Mouse (Mus musculus) left cerebral cortex, postnatal 10 days (tissue): ENCODE data around the gene Jph3. TPM values are rescaled to one million over a fixed set of nuclear protein-coding genes. Genes with fewer than 3 reads are reported as not detected.

Experiments
- DNase-seq, 2 experiments: peaks; one replicate each; pipeline ENCODE4 v3.0.0; 2021 to 2022; ENCODE audit warnings: low spot score in 2 of 2, mixed read lengths in 1 of 2; ENCODE audit errors: extremely low spot score in 1 of 2
- intact Hi-C: fragments of 180-260 bp; cut with DNase I; formaldehyde crosslinking; loops from one replicate; pipeline ENCODE4 v1.15.1; 2025
- total RNA-seq, 2 experiments: library from RNA; stranded (reverse); gene quantifications; 2 replicates each; pipeline ENCODE4 v1.2.3; 2021

Gene Jph3
- total RNA-seq, 2 experiments from 2014 or later = 135 to 148 TPM

DNA sequence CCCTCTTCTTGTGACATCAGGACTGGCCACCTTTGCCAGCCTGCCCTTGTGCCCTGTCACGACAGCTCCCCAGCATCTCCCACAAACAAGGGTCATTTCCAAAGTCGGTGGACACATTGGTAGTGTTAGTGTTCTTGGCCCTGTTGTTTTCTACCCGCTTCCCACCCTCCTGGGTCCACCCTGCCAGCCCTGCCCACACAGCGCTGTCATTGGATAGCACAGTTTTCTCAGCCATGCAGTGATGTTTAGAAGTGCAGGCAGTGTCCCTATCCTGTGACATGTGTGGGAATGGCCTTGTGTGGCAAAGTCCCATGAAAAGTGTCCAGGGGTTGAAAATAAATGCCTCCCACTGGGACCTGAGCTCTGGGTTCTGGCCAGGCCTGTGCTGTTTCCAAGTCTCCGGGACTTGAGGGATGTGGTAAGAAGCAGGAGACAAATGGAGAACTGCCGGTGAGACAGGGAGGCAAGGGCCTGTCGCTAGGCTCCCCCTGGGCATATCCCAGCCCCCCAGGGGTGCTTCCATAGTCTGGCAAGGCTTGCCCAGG lies 36.2 kb downstream of the Jph3 start:
- intact Hi-C loops = no loop called here
- DNase-seq = no peak

DNA sequence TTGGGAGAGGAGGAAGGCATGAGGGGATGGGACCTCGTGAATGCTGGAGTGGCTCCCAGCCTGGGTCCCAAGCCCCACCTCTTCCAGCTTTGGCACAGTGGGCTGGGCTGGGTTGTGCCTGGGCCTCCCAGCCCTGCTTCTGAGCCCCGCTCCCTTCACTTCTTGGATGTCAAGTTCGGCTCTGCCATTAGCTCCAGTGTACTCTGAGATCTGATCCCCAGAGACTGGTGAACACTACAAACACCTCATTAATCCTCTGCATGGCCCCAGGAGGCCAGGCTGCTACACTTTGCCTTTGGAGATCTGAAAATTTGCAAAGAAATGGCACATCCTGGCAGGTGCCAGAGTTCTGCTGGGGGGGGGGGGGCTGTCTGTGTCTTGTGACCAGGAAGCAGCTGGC lies 39.7 kb downstream of the Jph3 start:
- DNase-seq = no peak
- intact Hi-C loops = no loop called here

DNA sequence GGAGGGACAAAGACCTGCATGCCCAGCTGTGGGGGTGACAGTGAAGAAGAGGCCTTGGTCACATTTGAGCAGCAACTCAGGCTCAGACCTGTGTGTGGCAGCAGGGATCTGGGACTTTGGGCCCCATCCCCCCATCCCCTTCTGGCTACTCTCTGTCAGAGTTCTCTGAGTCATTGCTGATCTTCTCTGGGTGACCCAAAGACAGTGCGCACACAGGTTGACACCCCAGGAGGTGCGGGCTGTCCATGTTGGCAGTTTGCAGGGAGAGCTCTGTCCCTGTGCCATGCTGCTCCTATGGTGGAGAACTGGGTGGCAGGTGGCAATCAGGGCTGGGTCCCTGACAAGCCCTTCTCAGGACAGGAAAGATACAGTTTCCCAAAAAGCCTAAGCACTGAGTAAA lies 40.2 kb downstream of the Jph3 start:
- intact Hi-C loops = no loop called here
- DNase-seq = no peak

DNA sequence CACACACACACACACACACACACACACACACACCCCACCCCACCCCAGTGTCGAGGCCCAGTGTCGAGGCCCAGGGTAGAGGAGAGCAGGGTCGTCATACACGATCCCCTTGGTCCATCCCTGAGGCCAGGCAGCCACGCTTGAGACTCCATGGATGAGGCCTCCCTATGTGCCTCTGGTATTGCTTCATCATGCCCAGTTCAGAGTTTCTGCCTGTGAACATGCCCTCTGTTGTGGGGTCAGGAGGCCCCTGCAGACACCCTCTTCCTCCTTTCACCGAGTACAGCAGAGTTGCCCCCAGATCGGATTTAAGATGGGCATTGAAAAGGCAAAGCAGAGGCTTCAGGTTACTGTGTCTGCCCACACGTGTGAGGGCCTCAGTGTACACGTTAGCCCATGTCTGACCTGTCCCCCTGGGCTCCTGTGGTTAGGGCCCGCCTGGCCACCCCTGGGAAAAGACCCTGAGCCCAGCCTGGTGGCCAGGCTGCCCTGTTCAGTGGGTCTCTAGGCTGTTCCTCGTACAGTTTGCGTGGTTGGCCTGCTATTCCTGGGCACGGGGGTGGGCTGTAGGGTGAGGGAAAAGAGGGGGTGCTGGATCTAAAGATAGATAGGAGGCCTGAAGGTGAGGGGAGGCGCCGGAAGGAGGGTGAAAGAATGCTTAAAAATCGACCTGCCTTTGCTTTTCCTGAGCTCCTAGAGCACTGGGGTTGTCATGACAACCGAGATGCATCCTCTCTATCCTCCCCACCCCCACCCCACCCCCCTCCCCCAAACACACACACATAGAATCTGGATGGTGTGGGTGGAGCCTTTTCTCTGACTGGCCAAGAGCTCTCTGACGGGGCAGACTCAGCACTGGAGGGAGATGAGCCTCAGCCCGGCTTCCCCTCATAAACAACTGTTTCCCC lies 41.7 kb downstream of the Jph3 start:
- intact Hi-C loops = no loop called here
- DNase-seq = peak; percentile 44 to 54

DNA sequence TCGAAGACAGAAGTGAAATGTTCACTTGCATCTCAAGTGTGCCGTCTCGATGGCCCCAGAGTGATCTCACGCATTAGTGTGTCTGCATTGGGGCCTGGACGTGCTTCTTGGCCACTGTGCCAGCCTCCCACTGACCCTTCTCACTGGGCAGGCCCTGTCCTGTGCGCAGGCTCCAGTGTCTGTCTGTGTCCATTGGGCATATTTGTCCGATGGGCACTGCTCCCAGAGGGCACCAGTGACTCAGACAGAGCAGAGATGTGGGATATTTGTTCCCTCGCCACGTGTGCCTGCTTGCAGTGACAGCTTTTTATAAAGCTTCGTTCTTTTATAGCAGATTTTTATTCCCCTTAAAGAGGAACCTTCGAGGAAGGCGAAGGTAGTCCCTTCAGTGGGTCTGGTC lies 44.5 kb downstream of the Jph3 start:
- intact Hi-C loops = no loop called here
- no peak for DNase-seq

DNA sequence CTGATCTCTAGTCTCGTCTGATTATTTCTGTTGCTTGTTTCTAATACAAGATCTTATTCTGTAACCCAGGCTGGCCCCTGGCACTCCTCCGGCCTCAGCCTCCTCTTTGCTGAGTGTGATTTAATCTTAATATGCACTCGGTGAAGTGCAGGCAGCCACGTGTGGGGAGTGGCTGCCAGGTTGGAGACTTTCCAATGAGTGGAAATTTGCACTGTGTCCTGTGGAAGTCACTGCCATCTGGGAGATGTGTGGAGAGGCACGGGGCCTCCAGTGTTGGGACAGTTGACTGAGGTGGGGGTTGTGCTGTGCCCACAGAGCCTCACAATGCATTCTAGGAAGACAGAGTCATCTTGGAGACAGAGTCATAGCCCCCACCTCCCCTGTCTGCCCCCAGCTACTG lies 53.1 kb downstream of the Jph3 start:
- intact Hi-C loops = no loop called here
- no peak for DNase-seq

DNA sequence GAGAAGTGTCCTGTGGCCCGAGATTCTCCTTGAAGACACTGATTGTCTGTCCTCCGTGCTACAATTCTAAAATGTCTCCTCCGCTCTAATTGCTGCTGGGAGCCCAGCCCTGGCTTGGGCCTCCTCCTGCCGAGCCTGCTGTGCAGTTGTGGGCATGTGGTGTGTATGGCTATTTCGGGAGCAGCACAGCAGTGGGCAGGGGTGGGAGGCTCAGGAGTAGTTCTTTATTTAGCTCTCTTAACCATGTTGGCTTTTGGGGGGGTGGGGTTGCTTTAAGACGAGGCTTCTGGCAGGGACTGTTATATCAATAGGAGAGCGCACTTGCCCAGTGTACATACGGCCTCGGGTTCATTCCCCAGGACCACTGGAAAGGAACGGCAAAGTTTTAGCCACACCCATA lies 57.1 kb downstream of the Jph3 start:
- intact Hi-C loops = no loop called here
- DNase-seq = peak; percentile 56 to 64

DNA sequence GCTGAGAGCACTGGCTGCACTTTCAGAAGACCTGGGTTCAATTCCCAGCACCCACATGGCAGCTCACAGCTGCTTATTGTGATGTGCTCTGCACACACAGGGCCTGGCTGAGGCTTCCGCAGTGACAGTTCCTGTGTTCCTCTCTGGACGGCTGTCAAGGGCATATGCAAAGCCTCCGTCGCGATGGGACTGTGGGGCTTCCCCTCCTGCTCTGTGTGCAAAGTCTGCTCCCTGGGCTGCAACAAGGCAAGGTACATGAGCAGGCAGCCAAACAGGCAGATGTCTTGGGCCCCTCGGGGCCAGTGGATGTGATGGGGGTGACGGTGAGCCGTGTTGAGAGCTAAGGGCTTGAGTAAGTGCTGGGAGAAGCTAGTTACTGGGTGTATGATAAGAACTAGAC lies 59.4 kb downstream of the Jph3 start:
- DNase-seq = no peak
- intact Hi-C loops = no loop called here

DNA sequence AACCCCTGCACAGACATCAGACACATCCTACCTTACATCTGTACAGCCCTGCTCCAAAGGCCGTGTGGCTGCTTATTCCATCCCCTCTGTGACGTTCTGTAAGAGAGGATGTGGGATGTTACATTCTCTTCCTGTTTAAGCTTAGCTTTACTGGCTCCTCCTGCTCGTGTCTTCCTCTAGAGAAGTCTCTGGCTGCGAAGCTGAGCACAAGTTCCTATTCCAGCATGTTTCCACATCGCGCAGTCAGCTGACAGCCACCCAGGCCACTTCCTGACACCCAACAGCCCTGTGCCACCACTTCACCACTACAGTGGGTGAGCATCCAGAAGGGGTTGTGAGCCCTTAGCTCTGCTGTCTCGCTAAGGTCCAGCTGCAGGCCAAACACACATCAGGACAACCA lies 62.7 kb downstream of the Jph3 start:
- intact Hi-C loops = no loop called here
- DNase-seq = no peak

DNA sequence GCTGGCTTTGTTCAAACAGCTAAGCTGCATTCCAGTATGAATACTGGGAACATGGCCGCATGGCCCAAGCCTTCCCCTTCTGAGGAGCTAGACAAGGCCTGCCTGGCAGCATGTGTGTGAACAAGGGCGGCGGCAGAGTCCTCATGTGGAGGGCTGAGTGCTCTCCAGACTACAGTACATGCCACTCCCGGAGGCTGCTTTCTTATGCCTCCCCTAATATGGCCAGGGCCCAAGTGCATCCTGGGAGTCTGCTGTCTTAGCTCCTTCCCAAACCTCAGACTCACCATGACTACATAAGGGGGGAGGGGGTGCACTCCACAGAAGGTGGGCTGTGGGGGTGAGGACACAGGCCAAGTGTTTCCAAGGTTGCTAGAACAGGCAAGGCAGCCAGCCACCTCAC lies 63.2 kb downstream of the Jph3 start:
- DNase-seq = no peak

DNA sequence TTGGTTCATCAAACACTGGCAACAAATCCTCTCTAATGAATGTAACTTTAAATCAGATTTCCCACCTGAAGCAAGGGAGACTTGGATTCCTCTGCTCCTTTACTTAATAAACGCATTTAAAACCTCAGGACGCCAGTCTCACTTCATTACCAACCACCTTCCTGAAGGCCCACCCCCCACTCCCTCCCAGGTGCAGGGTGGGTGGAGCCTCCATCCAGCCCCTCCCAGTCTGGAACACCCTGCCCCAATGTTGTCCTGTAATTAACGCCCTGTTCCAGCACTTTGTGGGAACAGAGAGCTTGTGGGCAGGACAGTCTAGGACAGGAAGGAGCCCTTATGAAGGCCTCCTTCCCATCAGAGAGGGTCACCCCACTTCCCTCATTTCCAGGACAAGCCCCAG lies 64.7 kb downstream of the Jph3 start:
- no peak for DNase-seq

More for the DNA sequence above, 63.2 kb downstream of the Jph3 start:
- intact Hi-C loops = no loop called here

DNA sequence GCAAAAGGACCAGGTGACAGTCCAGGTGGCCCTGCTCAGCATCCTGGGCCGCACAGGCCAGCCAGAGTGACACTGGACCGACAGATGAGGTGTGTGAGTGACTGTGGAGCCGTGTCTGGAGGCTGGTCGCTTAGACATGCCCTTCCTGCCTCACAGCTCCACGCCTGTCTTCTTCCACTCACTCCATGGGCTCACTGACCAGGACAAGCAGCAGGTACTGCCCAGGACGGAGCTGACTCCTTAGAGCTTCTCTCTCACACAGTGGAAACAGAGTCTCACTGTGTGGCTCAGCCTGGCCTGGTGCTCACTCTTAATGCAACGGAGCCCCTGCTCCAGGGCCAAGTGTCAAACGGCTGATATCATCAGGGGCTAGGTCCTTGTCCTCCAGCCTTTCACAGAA lies 66.0 kb downstream of the Jph3 start:
- DNase-seq = no peak

More for the DNA sequence above, 64.7 kb downstream of the Jph3 start:
- intact Hi-C loops = no loop called here

DNA sequence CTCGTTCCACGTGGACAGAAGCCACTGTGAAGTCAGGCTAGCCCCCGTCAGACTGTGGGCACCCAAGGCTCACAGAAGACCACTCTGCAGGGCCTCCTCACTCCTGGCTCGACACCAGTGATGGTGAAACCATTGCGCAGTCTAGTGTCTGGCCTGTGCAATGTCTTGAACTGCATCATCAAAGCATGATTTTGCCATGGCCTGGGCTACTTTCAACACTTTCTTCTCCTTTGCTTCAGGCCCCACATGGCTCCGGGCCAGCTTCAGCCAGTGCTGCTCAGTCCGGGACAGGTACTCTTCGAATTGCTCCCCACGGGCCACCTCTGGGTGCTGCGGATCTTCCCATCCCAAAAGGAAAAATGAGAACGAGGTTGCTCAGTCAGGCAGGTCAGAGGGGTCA lies 67.0 kb downstream of the Jph3 start:
- intact Hi-C loops = no loop called here
- DNase-seq = no peak

More for the DNA sequence above, 66.0 kb downstream of the Jph3 start:
- intact Hi-C loops = no loop called here

DNA sequence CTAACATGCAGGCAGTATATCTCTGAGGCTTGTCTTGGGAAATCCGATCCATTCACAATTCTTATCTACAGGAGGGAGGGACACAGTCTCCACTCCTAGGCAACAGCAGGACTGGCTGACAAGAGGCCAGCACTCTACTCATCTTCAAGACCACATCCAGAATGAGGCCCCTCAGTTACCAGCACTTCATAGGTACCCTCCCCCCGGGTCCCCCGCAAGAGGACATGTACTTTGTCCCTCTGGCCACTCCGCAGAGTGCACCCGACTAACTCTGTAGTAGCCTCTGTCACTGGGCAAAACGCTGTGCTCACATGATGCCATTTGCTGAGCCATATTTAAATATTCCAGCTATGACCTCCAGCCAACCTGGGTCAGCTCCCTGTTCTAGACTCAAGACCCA lies 69.0 kb downstream of the Jph3 start:
- no peak for DNase-seq
- intact Hi-C loops = no loop called here

DNA sequence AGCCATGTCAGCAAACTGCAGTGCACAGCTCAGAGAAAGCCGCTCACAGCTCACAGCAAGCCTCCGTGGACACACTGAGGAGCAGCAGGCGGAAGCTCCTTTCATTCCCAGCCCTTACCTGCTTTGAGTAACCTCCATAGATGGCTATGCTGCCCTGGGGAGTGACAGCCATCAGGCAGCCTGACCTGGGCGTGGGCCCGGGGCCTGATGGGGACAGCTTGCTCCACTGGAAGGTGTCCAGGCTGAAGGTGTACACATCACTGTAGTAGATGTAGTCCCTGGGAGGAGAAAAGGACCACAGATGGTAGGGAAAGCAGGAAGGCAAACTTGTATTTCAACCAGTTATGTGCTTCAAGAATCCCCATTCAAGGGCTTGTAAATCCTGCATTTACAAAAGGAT lies 75.4 kb downstream of the Jph3 start:
- no peak for DNase-seq
- intact Hi-C loops = no loop called here

DNA sequence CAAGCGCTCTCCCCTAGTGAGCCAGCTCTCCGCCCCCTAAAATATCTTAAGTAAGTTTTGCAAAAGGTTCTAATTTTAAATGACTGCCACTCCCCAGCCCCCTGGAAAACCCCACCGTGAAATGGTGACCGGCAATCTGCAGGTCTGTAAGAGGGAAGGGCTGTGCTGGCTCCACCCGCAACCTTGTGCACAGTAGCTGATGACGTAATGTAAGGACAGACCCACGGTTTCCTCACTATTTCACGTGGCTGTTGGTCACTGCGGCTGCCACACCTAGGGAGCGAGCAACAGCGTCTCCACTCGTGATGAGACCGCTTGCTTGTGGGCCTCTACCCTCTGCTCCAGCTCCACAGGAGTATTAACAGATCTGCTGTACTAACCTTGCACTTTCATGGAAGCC lies 76.7 kb downstream of the Jph3 start:
- intact Hi-C loops = no loop called here
- DNase-seq = no peak

DNA sequence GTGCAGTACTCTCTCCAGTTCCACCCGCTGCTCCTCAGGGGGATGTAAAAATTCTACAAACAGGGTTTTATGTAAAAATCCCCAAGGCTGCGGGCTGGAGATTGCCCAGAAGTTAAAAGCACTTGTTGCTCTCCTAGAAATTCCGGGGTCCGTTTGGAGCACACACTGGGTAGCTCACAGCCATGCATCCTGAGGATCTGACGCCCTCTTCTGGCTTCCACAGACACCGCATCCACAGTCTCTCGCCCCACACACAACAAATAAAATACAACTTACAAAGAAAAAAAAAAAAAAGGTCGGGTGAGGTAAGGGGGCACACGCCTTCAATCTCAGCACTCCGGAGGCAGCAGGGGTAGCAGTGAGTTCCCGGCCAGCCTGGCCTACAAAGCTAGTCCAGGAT lies 78.6 kb downstream of the Jph3 start:
- intact Hi-C loops = no loop called here

DNA sequence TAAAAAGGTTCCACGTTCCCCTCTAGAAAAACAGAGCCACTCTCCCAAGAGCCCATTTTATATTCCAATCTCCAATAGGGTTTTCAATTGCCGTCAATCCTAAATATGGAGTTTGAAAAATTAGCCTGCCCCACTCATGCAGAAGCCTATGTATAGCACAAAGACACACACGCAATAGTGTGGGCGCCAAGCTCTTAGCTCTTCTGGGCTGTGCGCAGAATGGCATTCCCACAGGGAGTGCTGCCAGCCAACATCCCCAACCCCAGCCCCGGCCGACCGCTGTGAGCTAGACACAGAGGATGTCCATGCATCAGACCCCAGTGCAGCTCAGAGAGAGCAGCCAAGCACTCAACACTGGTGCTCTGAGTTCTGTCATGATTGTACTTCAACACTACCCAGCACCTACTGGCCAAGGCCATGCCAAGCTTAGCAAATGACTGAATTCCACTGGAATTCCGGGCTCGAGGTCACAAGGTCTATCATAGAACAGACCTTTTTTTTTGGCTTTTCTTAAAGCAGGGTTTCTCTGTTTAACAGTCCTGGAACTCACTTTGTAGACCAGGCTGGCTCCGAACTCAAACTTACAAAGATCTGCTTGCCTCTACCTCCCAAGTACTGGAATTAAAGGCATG lies 80.2 kb downstream of the Jph3 start:
- DNase-seq = peak in 1 of 2 experiments; percentile 53

More for the DNA sequence above, 78.6 kb downstream of the Jph3 start:
- DNase-seq = no peak

DNA sequence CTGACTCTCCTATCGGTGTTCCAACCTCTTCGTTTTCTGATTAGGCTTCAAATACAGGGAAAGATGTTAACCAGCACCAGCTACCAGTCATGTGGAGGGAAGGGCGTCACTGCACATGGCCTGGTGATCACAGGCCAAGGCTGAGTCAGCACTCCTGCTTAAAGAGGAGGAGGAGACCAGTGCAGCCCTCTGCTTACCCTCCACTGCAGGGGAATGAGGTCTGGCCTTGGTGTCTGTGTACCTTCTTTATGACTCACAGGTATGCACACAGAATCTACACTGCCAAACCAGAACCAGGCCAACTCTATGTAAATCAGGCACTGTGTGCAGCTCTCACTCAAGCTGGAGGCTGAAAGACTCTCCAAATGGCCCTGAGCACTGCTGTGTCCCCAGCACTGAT lies 82.1 kb downstream of the Jph3 start:
- DNase-seq = no peak
- intact Hi-C loops = loop anchor here (10.0 kb wide), 1 partner anchor 207 kb away; no protein-coding TSS in a partner anchor

More for the DNA sequence above, 80.2 kb downstream of the Jph3 start:
- intact Hi-C loops = loop anchor here (10.0 kb wide), 1 partner anchor 205 kb away; no protein-coding TSS in a partner anchor
